Mouse (Mus musculus) CH12.LX (cell line): Measurements from ENCODE around the gene Mpv17l2. TPM values are rescaled to one million over a fixed set of nuclear protein-coding genes. Genes with fewer than 3 reads are reported as not detected.
A peak's percentile ranks its signal among the peaks of the same experiment; 100 is the strongest.

Experiments used
- DNase-seq: peaks from one replicate; pipeline ENCODE4 v3.0.0-alpha.2; 2013; ENCODE audit errors: extremely low read depth
- H3K27ac ChIP-seq: 2 replicates; pipeline ENCODE4 v1.5.1; 2012; ENCODE audit warnings: low read depth, mild to moderate bottlenecking, control low read depth, moderate library complexity; ENCODE audit not compliant: insufficient read depth
- H3K27me3 ChIP-seq: replicated peaks from 2 replicates; pipeline ENCODE3; 2012; ENCODE audit warnings: inconsistent platforms
- H3K36me3 ChIP-seq, 2 experiments: replicated peaks in 1 of 2; 2 replicates each; pipeline versions ENCODE3 to v1.6.1; 2012; ENCODE audit warnings: inconsistent platforms in 1 of 2, low read length in 1 of 2, mild to moderate bottlenecking in 1 of 2, mixed read lengths in 1 of 2, moderate library complexity in 1 of 2; ENCODE audit not compliant: control insufficient read depth in 1 of 2, insufficient read depth in 1 of 2
- H3K4me1 ChIP-seq, 2 experiments: 2 replicates each; pipeline ENCODE4 v1.6.1; 2012; ENCODE audit warnings: inconsistent platforms in 1 of 2, moderate library complexity in 1 of 2; ENCODE audit not compliant: insufficient read depth in 2 of 2, control insufficient read depth in 1 of 2
- H3K4me2 ChIP-seq: 2 replicates; pipeline ENCODE4 v1.6.1; 2012; ENCODE audit warnings: low read depth, mild to moderate bottlenecking, control low read depth; ENCODE audit not compliant: poor library complexity, insufficient read depth, severe bottlenecking
- H3K4me3 ChIP-seq, 3 experiments: fragments of 150-350 bp in 1 of 3; sonication (generic) in 1 of 3; replicated peaks in 1 of 3; 2 replicates each; pipeline versions ENCODE3 to v1.5.1; 2011 to 2012; ENCODE audit warnings: low read depth in 2 of 3, low read length in 2 of 3, mild to moderate bottlenecking in 2 of 3, moderate library complexity in 2 of 3, control low read depth in 1 of 3, improper control_type of control experiment in 1 of 3, inconsistent platforms in 1 of 3, mixed read lengths in 1 of 3; ENCODE audit not compliant: poor library complexity in 1 of 3
- H3K79me2 ChIP-seq: replicated peaks from 2 replicates; pipeline ENCODE4 v1.6.1; 2012; ENCODE audit warnings: mild to moderate bottlenecking, moderate library complexity; ENCODE audit not compliant: control insufficient read depth, poor library complexity, insufficient read depth, severe bottlenecking; ENCODE audit errors: extremely low read depth
- H3K9ac ChIP-seq: 2 replicates; pipeline ENCODE4 v1.6.1; 2012; ENCODE audit warnings: low read depth, mild to moderate bottlenecking, control low read depth, moderate library complexity; ENCODE audit not compliant: insufficient read depth
- H3K9me3 ChIP-seq: replicated peaks from 2 replicates; pipeline ENCODE3; 2012; ENCODE audit warnings: low read length, inconsistent platforms, mixed read lengths
- BHLHE40 ChIP-seq: IDR thresholded peaks from 2 replicates; pipeline ENCODE4 v1.6.1; 2011; ENCODE audit warnings: mild to moderate bottlenecking, low read depth, low read length, improper control_type of control experiment
- CHD2 ChIP-seq: IDR thresholded peaks from 2 replicates; pipeline ENCODE4 v1.6.1; 2011; ENCODE audit warnings: low read length, improper control_type of control experiment
- CTCF ChIP-seq, 2 experiments: IDR thresholded peaks in 1 of 2; conservative IDR thresholded peaks in 1 of 2; 2 replicates each; pipeline ENCODE4 v1.5.1; 2011 to 2012; ENCODE audit warnings: low read depth in 2 of 2, low read length in 2 of 2, improper control_type of control experiment in 1 of 2, inconsistent platforms in 1 of 2, mild to moderate bottlenecking in 1 of 2, moderate library complexity in 1 of 2
- ELF1 ChIP-seq: IDR thresholded peaks from 2 replicates; pipeline ENCODE4 v1.6.1; 2014; ENCODE audit warnings: low read depth, mild to moderate bottlenecking, inconsistent platforms, low read length, improper control_type of control experiment
- HCFC1 ChIP-seq: IDR thresholded peaks from 2 replicates; pipeline ENCODE4 v1.6.1; 2012; ENCODE audit warnings: low read depth, mild to moderate bottlenecking, inconsistent platforms, low read length, improper control_type of control experiment
- JUN ChIP-seq: IDR thresholded peaks from 2 replicates; pipeline ENCODE4 v1.6.1; 2011; ENCODE audit warnings: low read depth, mild to moderate bottlenecking, low read length, improper control_type of control experiment, moderate library complexity; ENCODE audit not compliant: insufficient read depth
- KAT2A ChIP-seq: IDR thresholded peaks from 2 replicates; pipeline ENCODE4 v1.6.1; 2012; ENCODE audit warnings: low read length, improper control_type of control experiment, inconsistent platforms; ENCODE audit not compliant: insufficient replicate concordance
- MAX ChIP-seq: IDR thresholded peaks from 2 replicates; pipeline ENCODE4 v1.6.1; 2011; ENCODE audit warnings: low read length, improper control_type of control experiment
- MAZ ChIP-seq: IDR thresholded peaks from 2 replicates; pipeline ENCODE4 v1.6.1; 2012; ENCODE audit warnings: low read depth, mild to moderate bottlenecking, inconsistent platforms, low read length, improper control_type of control experiment, moderate library complexity
- MYC ChIP-seq: IDR thresholded peaks from 2 replicates; pipeline ENCODE4 v1.6.1; 2011; ENCODE audit warnings: low read depth, mild to moderate bottlenecking, improper control_type of control experiment, low read length
- NRF1 ChIP-seq: IDR thresholded peaks from 2 replicates; pipeline ENCODE4 v1.6.1; 2014; ENCODE audit warnings: low read depth, mild to moderate bottlenecking, inconsistent platforms, low read length, improper control_type of control experiment, moderate library complexity
- POLR2A ChIP-seq: IDR thresholded peaks from 2 replicates; pipeline ENCODE4 v1.6.1; 2011; ENCODE audit warnings: low read depth, mild to moderate bottlenecking, improper control_type of control experiment, low read length
- RAD21 ChIP-seq: IDR thresholded peaks from 2 replicates; pipeline ENCODE4 v1.6.1; 2011; ENCODE audit warnings: low read depth, mild to moderate bottlenecking, low read length, improper control_type of control experiment, moderate library complexity
- UBTF ChIP-seq: IDR thresholded peaks from 2 replicates; pipeline ENCODE4 v1.6.1; 2012; ENCODE audit warnings: low read depth, mild to moderate bottlenecking, inconsistent platforms, low read length, improper control_type of control experiment, moderate library complexity
- ZC3H11A ChIP-seq: IDR thresholded peaks from 2 replicates; pipeline ENCODE4 v1.6.1; 2012; ENCODE audit warnings: low read depth, mild to moderate bottlenecking, inconsistent platforms, low read length, improper control_type of control experiment
- ZKSCAN1 ChIP-seq: IDR thresholded peaks from 2 replicates; pipeline ENCODE4 v1.6.1; 2012; ENCODE audit warnings: low read depth, inconsistent platforms, low read length, improper control_type of control experiment, borderline replicate concordance
- ZNF384 ChIP-seq: IDR thresholded peaks from 2 replicates; pipeline ENCODE4 v1.6.1; 2012; ENCODE audit warnings: low read depth, low read length, improper control_type of control experiment, inconsistent platforms
- dilution Hi-C: fragments of 300-500 bp; cut with MboI; formaldehyde crosslinking; loops from 2 replicates; pipeline ENCODE4 v1.14.3; 2020; ENCODE audit warnings: low sequenced_read_pairs; ENCODE audit not compliant: extremely low pct_unique_long_range_greater_than_20kb, extremely low pct_ligation_motif_present
- in situ Hi-C: fragments of 300-500 bp; cut with MboI; formaldehyde crosslinking; loops from 3 replicates; pipeline ENCODE4 v1.14.3; 2019; ENCODE audit warnings: low sequenced_read_pairs, low pct_ligation_motif_present, low pct_unique_long_range_greater_than_20kb, mixed read lengths
- polyA plus RNA-seq: library from polyadenylated mRNA; unstranded; fragments of >175 nt; gene quantifications from 2 replicates; pipeline ENCODE4 v1.2.1, GENCODE M21; 2012; ENCODE audit warnings: low read depth; ENCODE audit not compliant: insufficient read length
- total RNA-seq, 2 experiments: library from RNA; depleted of rRNA; stranded (reverse); fragments of 300-350 nt in 1 of 2; fragments of >200 nt in 1 of 2; gene quantifications; 2 replicates each; pipeline ENCODE4 v1.2.3; 2012 to 2014

Gene Mpv17l2
- total and polyA plus RNA-seq, 3 experiments = 25.3 to 36.1 (median 27.1) TPM

DNA sequence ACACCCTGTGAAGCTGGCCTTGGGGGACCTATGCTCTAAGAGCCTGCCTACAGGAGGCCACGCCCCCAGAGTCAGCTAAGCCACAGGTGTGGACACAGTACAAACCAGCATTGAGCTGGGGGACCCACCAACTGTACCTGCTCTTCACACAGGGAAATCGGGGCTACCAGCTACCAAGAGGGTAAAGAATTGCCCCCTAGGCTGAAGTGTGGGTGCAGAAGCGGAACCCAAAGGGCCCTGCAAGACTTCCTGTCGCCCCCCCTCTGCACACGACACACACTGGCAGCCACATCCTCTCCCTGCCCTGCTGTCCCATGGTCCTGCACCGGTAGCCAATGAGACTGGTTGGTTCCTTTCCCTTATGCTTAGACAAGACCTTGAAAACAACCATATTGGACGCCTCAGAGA lies 30.6 kb upstream of the Mpv17l2 start:
- no peak for TF ChIP-seq CTCF (conservative IDR thresholded peaks at IDR 0.05 in 1 of 2, IDR thresholded peaks at IDR 0.05 in 1 of 2; ENCODE audit: low read depth in 2 of 2, low read length in 2 of 2)
- TF ChIP-seq UBTF = no peak
- TF ChIP-seq ELF1 = peak; percentile 72
- peak; percentile 63 for TF ChIP-seq HCFC1
- TF ChIP-seq MAZ = peak; percentile 45; the same call in 1 of the 2 replicates
- peak; percentile 42 for TF ChIP-seq BHLHE40
- 0 out of 2 replicates have a peak, but pooled peaks have one; percentile 21 for TF ChIP-seq KAT2A
- Histone ChIP-seq H3K4me3 (peak overlapping the region; percentile 81 to 87 (median 82)), H3K4me2 (peak overlapping the region; percentile 48), H3K27ac (peak overlapping the region; percentile 36), H3K4me1 (peaks cover 15 to 28% of the 10 kb centered on the region in 2 experiments), H3K36me3 (peaks cover 37 to 45% of the 10 kb centered on the region in 2 experiments), H3K79me2 (peaks cover 4% of the 10 kb centered on the region; the same call in 1 of the 2 replicates), H3K27me3 (peaks cover 30% of the 10 kb centered on the region), H3K9ac (peak overlapping the region; percentile 92), H3K9me3 (no peaks in the 10 kb centered on the region)
- in situ Hi-C loops (no loop called here), dilution Hi-C loops (no loop called here)
- peak; percentile 82 for DNase-seq

DNA sequence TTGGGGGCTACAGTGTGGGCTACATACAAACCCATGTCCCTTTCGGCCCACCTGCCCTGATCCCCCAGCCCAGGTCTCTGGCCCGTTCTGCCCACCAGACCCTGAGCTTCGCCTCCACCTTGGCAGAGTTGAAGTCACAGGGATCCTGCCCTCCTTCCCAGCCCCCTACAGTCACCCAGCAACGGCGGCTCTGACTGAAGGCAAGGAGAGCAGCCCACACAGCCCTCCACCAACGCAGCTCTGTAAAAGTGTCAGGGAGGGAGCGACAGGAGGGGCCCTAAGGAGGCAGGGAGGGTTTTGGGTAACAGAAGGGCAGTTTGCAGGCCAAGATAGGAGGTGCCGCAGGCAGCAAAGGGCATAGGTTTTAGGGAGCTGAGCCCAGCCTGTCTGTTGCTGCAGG lies 30.1 kb upstream of the Mpv17l2 start:
- Histone ChIP-seq H3K4me1 (peaks cover 15 to 26% of the 10 kb centered on the region in 2 experiments), H3K4me3 (peak overlapping the region; percentile 81 to 87 (median 82)), H3K9me3 (no peaks in the 10 kb centered on the region), H3K27ac (peak overlapping the region; percentile 36; the same call in 1 of the 2 replicates), H3K4me2 (peak overlapping the region; percentile 48), H3K27me3 (peaks cover 26% of the 10 kb centered on the region), H3K79me2 (peaks cover 4% of the 10 kb centered on the region; the same call in 1 of the 2 replicates), H3K9ac (peak overlapping the region; percentile 92; the same call in 1 of the 2 replicates), H3K36me3 (peaks cover 41 to 49% of the 10 kb centered on the region in 2 experiments)
- TF ChIP-seq KAT2A = no peak
- TF ChIP-seq ZKSCAN1 = no peak
- no peak for TF ChIP-seq POLR2A
- no peak for TF ChIP-seq RAD21
- no peak for TF ChIP-seq ZNF384
- DNase-seq = no peak
- in situ Hi-C loops = no loop called here
- dilution Hi-C loops = no loop called here

GRCm38 (mm10) chr8:70789046-70789445 lies 28.3 kb upstream of the Mpv17l2 start:
- Histone ChIP-seq H3K9me3 (no peaks in the 10 kb centered on the region), H3K27me3 (peaks cover 11% of the 10 kb centered on the region), H3K4me1 (peaks cover 15 to 26% of the 10 kb centered on the region in 2 experiments), H3K27ac (no peak overlapping the region), H3K4me3 (no peak overlapping the region), H3K79me2 (peaks cover 4% of the 10 kb centered on the region; the same call in 1 of the 2 replicates), H3K9ac (no peak overlapping the region), H3K4me2 (no peak overlapping the region), H3K36me3 (peaks cover 59 to 67% of the 10 kb centered on the region in 2 experiments)
- no peak for TF ChIP-seq JUN
- TF ChIP-seq MYC = no peak
- TF ChIP-seq NRF1 = no peak
- no peak for TF ChIP-seq MAX
- TF ChIP-seq CTCF (conservative IDR thresholded peaks at IDR 0.05 in 1 of 2, IDR thresholded peaks at IDR 0.05 in 1 of 2; ENCODE audit: low read depth in 2 of 2, low read length in 2 of 2) = no peak
- no peak for TF ChIP-seq POLR2A
- no peak for TF ChIP-seq CHD2
- TF ChIP-seq ZC3H11A = no peak
- no peak for DNase-seq
- dilution Hi-C loops = no loop called here
- in situ Hi-C loops = no loop called here
